Mouse (Mus musculus): ENCODE results near the gene Olfr945. TPM values are rescaled to one million over a fixed set of nuclear protein-coding genes. Genes with fewer than 3 reads are reported as not detected.

Gene Olfr945
- not detected for total RNA-seq (2021)
- long read RNA-seq, experiment 1, result 0 reads
- long read RNA-seq, experiment 2, result 0 reads

DNA sequence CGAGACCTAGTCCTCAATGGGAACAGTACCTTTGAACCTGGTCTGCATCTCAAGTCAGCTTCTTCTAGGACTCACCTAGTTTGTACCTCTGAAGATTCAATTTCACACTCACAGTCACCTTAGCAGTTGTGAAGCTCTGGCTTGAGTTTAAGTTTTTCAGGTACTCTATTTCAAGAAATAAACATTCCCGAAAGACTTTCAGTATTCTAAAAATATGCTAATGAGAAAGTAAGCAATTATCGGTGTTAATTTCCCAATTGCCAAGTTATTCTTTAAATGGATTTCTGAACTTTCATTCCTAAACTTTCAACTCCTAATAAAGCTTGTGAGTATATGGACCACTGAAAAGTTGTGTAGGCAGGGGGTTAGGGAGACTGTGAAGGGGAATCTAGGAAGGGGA lies at the start of gene Olfr945:
Olfr945 (minus strand) TSS at position 101 of the 400 bp plus-strand sequence.
- DNase-seq, result no peak

DNA sequence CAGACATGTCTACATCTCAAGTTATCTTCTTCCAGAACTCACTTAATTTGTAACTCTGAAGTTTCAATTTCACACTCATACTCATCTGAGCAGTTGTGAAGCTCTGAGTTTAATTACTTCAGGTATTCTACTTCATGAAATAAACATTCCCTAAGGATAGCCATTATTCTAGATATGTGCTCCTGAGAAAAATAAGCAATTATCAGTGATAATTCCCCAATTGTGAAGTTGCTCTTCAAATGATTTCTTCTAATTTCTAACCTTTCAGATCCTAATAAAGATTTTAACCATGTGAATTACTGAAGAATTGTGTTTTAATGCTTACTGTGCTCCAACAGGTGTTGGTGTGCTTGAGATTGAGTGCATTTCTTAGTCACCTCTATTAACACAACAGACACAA lies 49.3 kb upstream of the Olfr945 start, which contains the start of gene Olfr948:
Olfr948 (minus strand) TSS at position 101 of the 400 bp plus-strand sequence.
- no peak for DNase-seq

DNA sequence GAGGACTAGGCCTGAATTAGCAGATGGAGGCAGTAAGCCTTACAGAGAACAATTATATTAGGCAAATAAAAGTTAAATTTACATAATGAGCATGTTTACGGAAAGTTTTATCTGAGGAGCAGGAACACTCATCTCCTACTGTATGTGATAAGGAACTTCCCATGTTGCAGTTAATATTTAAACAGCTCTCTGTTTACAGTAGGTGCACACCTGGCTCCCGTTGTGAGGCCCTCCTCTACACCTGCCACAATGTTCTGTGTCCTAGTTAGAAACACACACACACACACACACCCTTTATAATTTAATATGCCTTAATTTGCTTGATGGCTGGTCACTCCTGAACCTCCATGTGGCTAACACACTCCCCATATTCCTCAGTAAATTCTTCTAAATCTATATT lies 10.5 kb upstream of the Olfr945 start:
- DNase-seq, result no peak

DNA sequence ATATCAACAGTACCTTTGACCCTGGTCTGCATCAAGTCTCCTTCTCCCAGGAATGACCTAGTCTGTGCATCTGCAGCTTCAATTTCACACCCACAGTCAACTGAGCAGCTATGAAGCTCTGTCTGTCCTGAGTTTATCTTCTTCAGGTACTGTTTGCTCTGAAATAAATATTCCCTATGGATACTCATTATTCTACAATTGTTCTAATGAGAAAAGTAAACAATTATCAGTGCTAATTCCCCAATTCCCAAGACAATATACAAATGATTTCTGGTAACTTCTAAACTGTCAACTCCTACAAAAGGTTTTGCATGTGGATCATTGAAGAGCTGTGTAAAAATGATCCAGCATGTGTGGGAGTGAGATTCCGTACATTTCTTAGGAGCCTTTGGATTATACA lies 26.7 kb downstream of the Olfr945 start, which contains the start of gene Olfr1537:
Olfr1537 (minus strand) TSS at position 101 of the 400 bp plus-strand sequence.
- DNase-seq, result no peak

Other genes with a start within 250 kb of the Olfr945 start
- gene Olfr937, start 211.9 kb downstream of the Olfr945 start, total RNA-seq (2021), result not detected
- not detected for gene Olfr938, start 197.9 kb downstream of the Olfr945 start, total RNA-seq (2021)
- gene Olfr27, start 148.7 kb downstream of the Olfr945 start, total RNA-seq (2021), result not detected
- gene Olfr943, start 110.5 kb downstream of the Olfr945 start, total RNA-seq (2021), result not detected
- gene Olfr944, start 74.9 kb downstream of the Olfr945 start, total RNA-seq (2021), result not detected
- gene Olfr1537, start 26.8 kb downstream of the Olfr945 start, total RNA-seq (2021), result not detected
- not detected for gene Olfr948, start 49.2 kb upstream of the Olfr945 start, total RNA-seq (2021)
- gene Olfr951, start 110.6 kb upstream of the Olfr945 start, total RNA-seq (2021), result not detected
- gene Olfr952, start 150.3 kb upstream of the Olfr945 start, total RNA-seq (2021), result not detected
- gene Olfr954, start 179.9 kb upstream of the Olfr945 start, total RNA-seq (2021), result not detected
- gene Olfr955, start 195.1 kb upstream of the Olfr945 start, total RNA-seq (2021), result not detected
- not detected for gene Olfr44, start 217.2 kb upstream of the Olfr945 start, total RNA-seq (2021)
- gene Olfr957, start 239.0 kb upstream of the Olfr945 start, total RNA-seq (2021), result not detected